Mouse (Mus musculus) neutrophil, adult 5-6 weeks (primary cell): ENCODE results near the gene Lcn2. TPM values are rescaled to one million over a fixed set of nuclear protein-coding genes. Genes with fewer than 3 reads are reported as not detected.

Experiments
- ATAC-seq: fragments of 151-379, 151-347 bp; 2 replicates; pipeline ENCODE4 v1.8.0; 2017; ENCODE audit warnings: mild to moderate bottlenecking, moderate TSS enrichment; ENCODE audit not compliant: insufficient number of reproducible peaks, poor library complexity, low FRiP score, severe bottlenecking; ENCODE audit errors: extremely low read depth
- total RNA-seq: library from RNA; stranded (forward); fragments of 200-1000 nt; gene quantifications from 2 replicates; pipeline ENCODE4 v1.2.3, GENCODE M21; 2017

The Lcn2 gene
- total RNA-seq, result 246 and 252 TPM in 2 replicates

- no peak for ATAC-seq
Measured at GRCm38 (mm10) chr2:32387706-32388490, at the start of gene Lcn2. Gene Lcn2 (minus strand): TSS chr2:32388252.

GRCm38 (mm10) chr2:32437612-32438166 is 49.6 kb upstream of the Lcn2 start:
- ATAC-seq, result no peak

- no peak for ATAC-seq
Measured at GRCm38 (mm10) chr2:32436686-32437372, 48.8 kb upstream of the Lcn2 start.

GRCm38 (mm10) chr2:32430701-32431676 is 42.9 kb upstream of the Lcn2 start:
- ATAC-seq, result no peak

GRCm38 (mm10) chr2:32429215-32429891 is 41.3 kb upstream of the Lcn2 start:
- no peak for ATAC-seq

GRCm38 (mm10) chr2:32428262-32428722 is 40.2 kb upstream of the Lcn2 start:
- ATAC-seq, result no peak

GRCm38 (mm10) chr2:32427720-32428119 is 39.7 kb upstream of the Lcn2 start:
- no peak for ATAC-seq

GRCm38 (mm10) chr2:32426141-32426540 is 38.1 kb upstream of the Lcn2 start:
- ATAC-seq, result no peak

GRCm38 (mm10) chr2:32425568-32425967 is 37.5 kb upstream of the Lcn2 start:
- ATAC-seq, result no peak

- ATAC-seq, result no peak
Measured at GRCm38 (mm10) chr2:32424796-32425195, 36.7 kb upstream of the Lcn2 start.

GRCm38 (mm10) chr2:32423481-32424331 is 35.7 kb upstream of the Lcn2 start:
- ATAC-seq, result peak; percentile 22; the same call in 1 of the 2 replicates

GRCm38 (mm10) chr2:32421851-32422251 is 33.8 kb upstream of the Lcn2 start:
- no peak for ATAC-seq

GRCm38 (mm10) chr2:32420647-32421046 is 32.6 kb upstream of the Lcn2 start:
- no peak for ATAC-seq

GRCm38 (mm10) chr2:32420066-32420608 is 32.1 kb upstream of the Lcn2 start:
- no peak for ATAC-seq

GRCm38 (mm10) chr2:32419359-32419758 is 31.3 kb upstream of the Lcn2 start:
- ATAC-seq, result no peak

- ATAC-seq, result no peak
Measured at GRCm38 (mm10) chr2:32418430-32419151, 30.5 kb upstream of the Lcn2 start.

GRCm38 (mm10) chr2:32417486-32417885 is 29.4 kb upstream of the Lcn2 start:
- ATAC-seq, result no peak
